Mouse (Mus musculus): ENCODE results near the gene Tnrc18.

Gene Tnrc18

DNA sequence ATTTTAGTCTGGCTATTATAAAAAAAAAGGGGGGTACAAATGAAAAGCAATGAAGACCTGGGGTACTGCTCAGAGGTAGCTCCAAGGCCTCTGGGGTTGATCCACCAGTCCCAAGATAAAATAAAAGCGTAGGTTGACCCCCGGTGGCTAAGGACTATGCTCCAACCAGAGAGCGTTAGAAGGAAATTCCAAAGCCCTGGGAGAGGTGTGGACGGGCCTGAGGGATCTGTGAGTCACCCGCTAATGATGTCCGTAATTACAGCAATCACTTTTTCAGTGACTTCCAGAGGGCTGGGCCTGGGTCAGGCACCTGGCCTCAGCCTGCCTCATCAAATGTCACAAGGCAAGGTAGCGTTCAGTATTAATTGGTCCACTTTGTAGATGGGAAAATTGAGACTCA lies 9.8 kb downstream of the Tnrc18 start:
- no peak for DNase-seq

DNA sequence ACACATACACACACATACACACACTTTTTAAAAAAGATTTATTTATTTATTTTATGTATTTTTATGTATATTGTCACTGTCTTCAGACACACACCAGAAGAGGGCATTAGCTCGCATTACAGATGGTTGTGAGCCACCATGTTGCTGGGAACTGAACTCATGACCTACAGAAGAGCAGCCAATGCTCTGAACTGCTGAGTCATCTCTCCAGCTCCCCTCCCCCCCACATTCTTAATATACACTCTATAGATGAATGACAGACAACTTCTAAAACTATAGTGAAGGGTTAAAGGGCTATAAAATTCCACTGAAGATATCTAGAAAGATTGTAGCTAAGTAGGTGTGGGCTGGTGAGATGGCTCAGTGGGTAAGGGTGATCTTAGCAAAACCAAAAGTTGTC lies 13.7 kb downstream of the Tnrc18 start:
- no peak for DNase-seq

DNA sequence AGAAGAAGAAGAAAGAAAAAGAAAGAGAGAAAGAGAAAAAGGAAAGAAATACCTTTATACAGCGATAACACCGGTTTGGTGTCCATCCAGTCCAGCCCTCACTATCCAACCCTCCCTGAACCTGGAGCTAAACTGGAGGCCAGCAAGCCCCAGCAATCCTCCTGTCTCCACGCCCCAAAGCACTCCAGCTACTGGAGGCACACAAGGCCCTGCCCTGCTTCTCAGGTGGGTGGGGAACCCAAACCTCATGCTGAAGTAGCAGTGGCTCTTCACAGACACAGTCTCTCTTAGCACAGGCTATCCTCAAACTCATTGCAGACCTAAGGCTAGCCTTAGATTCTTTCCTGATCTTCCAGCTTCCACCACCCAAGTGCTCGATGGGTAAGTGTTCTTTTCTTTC lies 14.6 kb downstream of the Tnrc18 start:
- DNase-seq: no peak

DNA sequence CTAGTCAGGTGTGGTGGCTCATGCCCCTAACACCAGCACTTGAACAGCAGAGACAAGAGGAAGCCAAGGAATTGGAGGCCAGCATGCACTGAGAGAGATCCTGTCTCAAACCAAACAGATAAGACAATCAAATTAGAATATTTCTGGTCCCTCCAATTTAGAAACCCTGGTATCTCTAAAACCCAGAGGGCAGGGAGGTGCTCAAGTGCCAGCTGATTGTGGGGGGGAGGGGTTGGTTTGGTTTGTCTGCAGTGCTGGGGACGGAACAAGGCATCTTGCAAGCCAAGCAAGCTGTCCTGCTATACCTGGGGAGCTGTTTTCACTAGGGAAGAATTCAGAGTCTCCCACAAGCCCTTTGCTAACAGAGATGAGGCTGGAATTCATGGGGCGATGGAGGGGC lies 15.5 kb downstream of the Tnrc18 start:
- no peak for DNase-seq

DNA sequence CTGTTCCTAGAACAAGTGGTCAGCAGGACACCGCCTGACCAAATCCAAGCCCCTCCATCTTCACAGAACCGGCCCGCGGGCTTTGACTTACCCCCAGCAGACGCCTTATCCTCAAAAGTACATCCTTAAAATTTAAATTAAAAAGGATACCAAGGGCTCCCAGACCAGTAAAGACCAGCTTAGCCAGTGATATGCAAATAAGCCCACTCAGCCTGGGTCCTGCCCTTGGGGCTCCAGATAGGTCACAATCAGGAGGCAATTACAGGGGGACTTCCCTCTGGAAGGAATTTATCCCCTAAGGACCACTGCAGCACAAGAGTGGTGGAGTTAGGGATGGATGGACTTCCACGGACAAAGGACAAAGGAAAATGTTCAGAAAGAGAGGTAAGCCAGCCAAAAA lies 16.8 kb downstream of the Tnrc18 start:
- DNase-seq: no peak

DNA sequence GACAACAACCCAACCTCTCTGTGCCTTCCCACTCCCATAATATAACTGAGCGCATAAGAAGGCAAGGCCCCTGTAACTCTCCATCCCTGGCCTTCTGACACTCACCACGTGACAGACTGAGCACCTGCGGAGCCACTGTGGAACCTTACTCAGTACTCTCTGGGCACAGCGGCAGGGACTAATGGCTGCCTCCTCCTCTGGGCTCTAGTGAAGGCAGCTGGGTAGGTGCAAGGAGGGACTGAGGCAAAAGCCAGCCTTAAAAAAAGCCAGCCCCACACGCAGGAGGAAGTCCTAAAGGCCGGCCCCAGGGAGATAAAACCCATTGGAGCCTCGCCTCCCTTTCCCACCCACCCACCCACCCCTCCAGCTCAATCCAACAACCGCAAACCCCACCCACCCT lies 17.3 kb downstream of the Tnrc18 start:
- no peak for DNase-seq

DNA sequence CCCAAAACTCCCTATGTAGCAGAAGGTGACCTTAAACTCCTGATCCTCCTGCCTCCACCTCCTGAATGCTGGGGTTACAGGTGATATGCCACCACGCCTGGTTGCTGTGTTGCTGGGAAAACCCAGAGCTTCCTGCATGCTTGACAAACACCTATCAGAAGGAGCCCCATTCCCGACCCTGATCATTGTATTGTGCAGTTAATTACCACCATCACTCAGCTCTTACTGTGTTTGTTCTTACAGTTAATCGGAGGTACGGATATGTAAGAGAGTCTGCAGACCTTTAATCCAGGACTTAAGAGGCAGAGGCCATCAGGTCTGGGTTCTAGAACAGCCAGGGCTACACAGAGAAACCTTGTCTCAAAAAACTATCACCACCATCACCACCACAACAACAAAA lies 18.2 kb downstream of the Tnrc18 start:
- DNase-seq: no peak

DNA sequence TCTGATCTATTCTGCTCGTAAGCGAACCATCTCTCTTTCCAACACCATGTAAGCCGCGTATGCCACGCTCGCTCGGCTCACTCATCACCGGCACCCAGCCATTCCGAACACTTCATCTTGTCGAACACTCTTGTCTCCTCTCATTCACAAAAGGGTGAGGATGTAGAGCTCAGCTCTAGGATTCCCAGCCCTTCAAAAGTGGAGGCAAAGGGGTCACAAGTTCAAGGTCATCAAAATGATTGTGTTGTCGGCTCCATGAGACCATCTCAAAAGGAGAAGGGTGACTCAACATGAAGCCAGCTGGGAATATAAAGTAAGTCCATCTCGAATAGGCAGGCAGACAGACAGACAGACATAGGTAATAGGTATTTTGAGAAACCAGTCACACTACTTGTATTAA lies 19.3 kb downstream of the Tnrc18 start:
- no peak for DNase-seq

DNA sequence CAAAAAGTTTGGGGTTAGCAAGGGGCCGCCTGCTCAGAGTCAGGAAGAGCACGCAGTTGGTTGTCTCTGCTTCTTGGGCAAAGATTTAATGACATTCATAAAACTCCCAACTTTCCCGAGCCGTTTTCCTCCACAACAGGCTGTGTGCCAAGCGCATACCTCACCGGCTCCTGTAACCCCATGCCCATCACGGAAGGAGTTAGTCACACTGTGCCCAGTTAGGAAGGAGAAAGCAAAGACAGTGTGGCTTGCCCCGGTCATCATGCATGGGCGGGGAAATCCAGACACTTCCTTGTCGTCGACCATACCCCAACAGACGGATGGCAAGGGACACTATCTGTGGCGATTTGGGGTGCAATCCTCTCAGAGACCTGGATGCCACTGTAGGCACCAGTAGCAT lies 19.8 kb downstream of the Tnrc18 start:
- DNase-seq: no peak

DNA sequence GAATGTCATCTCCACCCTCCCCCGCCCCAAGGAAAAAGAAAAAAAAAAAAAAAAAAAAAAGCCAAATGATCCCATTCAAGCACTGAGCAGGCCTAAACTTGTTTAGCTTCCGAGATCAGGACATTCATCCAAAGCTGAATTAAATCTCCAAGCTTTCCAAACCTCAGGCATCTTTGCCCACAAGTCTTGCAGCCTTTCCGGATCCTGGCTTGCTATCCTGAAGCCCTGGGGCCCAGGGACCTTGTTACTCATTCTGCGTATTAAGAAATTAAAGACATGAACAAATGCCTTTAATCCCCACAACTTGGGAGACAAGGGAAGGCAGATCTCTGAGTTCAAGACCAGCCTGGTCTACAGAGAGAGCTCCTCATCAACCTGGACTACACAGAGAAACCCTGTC lies 20.5 kb downstream of the Tnrc18 start:
- DNase-seq: no peak

DNA sequence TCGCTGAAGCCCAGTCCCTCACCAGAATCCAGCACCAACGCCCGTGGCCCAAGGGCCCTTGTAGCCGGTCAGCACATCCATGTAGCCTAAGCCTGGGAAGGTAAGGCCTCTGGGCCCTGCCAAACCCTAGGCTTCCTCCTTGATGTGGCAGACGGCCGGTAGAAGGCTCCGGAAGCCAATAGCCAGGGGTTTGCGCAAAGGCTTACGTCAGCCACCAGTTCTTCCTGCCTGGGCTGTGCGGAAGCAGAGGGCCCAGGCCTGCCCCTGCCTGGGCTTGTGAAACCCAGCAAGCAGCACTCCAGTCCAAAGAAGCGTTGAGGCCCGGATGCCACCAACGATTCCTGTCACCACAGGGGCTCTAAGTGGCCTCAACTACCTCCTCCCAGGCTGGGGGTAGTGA lies 22.9 kb downstream of the Tnrc18 start:
- peak; percentile 71 to 73 for DNase-seq

DNA sequence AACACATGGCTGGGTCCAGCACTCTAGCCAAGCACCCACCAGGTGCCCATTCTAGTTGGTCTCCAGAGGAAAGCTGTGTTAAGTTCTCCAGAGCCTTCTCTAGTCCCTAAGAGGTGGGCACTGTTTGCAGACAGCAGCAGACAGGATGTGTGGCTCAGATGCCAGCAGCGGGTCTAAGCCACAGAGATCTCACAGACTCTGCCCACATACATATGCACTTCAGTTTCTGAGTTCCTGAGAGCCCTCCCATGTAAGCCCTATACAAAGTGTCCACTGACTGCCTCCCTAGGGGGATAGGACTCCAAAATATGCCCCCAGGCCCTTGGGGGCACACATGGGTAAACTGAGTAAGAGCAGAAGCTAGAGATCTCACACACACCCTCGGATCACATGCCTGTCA lies 23.3 kb downstream of the Tnrc18 start:
- DNase-seq: peak in 1 of 2 experiments; percentile 24

DNA sequence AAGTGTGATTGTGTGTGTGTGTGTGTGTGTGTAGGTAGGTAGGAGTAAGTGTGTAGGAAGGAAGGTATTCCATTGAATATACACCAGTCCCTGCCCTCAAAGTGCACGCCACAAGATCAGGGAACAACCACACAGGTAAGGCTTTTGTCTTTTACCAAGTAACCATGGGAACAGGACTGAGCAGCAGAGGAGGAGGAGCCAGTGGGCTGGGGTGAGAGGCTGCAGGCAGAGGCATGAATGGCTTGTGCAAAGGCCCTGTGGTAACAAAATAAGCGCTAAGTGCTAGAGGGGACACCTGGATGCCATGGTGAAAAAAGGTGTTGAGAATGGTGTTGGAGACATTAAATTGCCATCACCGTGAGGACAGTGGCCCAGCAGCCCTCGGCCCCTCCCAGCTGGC lies 24.9 kb downstream of the Tnrc18 start:
- DNase-seq: no peak

DNA sequence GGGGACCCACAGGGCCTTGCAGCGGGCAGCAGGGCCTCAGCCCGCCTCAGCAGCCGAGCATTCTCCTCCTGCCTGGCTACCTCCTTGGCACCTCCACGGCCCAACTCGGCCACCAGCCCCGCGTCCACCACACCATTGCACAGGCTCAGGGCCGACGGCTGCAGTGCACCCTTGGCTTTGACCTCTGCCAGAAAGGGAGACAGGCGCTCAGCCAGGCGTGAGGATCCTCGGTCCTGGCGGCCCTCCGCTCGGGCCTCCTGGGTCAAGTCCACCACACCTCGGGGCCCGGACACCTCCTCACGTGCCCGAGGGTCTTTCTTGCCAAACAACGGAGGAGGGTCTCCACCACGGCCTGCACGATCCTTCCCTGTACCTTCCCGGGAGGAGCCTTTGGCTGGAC lies 29.2 kb downstream of the Tnrc18 start:
- no peak for DNase-seq

DNA sequence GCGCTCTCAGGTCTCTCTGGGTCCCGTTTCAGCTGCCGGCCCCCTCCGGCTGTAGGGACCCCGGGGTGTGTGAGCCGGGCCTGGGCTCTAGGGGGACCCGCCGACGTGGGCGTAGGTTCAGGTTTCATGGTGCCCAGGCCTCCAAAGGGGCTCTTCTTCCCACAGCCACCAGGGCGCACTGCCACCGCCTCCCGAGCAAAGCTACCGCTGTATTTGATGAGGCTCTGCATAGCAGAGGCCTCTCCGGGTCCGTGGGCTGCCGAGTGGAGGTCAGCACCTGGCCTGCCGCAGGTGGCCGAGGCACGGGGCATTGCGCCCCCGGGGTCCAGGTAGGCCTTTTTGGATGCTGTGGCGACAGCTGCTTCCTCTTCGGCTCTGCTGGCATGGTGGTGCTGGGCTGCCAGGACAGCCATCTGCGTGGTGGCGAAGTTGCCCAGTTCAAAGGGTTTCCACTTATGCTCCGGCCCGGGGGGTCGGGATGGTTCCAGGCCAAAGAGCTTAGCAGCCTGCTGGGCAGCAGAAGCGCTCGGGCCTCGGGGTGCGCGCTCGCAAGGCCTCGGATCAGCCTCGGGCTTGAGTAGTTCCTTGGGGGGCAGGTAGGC lies 30.1 kb downstream of the Tnrc18 start:
- DNase-seq: no peak

DNA sequence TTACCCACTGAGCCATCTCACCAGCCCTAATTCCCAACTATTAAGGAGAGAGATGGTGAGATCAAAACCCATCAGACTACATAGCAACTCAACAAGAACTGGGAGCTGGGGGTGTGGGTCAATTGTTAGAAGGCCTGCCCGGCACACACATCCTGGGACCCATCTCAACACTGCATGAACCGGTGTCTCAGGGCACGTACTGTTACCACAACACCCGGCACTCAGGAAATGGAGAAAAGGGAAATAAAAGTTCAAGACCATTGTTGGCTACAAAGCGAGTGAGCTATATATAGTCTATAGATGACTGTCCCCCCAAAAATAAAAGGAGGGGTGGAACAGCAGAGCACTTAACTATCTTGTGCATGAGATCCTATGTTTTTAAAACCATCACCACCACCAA lies 30.8 kb downstream of the Tnrc18 start:
- no peak for DNase-seq

DNA sequence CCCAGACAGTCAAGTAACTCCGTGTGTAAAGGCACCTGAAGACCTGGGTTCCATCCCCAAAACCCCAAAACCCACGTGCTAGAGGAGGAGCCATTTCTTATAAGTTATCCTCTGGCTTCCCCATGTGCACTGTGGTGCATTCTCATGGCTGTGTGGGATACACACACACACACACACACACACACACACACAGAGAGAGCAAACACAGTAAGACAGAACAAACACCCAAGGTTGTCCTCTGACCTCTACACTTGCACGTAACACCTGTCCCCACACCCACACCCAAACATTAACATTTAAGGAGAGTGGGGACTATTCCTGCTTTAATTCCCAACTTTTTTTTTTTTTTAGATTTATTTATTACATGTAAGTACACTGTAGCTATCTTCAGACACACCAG lies 31.2 kb downstream of the Tnrc18 start:
- no peak for DNase-seq

DNA sequence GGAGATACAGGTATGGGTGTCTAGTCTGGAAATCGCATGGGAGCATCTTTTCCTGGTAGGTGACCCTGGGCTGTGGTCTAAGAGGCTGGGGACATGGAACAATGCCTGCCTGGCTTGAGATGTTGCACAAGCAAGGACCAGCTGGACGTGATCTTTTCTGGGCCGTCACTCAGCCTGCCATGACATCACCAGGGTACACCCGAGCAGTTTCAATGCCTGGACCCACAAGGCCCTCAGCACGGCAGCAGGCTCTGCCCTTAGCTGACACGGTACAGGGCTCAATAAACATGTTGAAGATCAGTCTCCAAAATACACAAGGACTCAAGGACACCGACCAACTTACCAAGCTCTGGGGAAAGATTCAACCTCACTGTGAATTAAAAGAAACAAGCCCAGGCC lies 34.3 kb downstream of the Tnrc18 start:
- DNase-seq: no peak

DNA sequence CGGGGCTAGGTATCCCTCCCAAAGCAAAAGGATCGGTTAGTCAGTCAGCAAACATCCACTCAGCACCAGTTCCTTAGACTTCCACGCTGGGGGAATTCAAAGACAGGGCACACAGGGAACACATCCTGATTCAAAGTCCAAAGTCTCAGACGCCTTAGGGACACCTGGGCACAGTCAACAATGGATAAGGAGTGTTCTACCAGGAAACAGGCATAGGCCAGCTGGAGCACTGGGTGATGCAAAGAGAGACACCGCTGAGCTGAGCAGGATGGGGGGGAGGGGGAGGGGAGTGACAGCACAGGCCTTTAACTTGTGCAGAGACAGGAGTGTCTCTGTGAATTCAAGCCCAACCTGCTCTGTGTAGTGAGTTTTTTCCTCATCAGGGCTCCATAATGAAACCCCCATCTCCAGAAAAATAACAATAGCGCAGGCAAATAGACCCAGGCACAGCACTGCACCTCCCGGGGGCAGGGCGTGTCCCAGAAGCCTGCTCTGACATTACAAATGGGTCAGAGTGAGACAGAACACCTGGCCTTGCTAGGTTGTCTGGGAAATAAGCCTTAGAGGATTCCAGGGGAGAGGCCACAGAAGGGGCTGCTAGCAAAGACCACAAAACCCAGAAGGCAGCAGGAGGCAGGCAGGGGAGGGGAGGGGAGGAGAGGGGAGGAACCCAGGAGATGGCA lies 34.9 kb downstream of the Tnrc18 start:
- DNase-seq: no peak

DNA sequence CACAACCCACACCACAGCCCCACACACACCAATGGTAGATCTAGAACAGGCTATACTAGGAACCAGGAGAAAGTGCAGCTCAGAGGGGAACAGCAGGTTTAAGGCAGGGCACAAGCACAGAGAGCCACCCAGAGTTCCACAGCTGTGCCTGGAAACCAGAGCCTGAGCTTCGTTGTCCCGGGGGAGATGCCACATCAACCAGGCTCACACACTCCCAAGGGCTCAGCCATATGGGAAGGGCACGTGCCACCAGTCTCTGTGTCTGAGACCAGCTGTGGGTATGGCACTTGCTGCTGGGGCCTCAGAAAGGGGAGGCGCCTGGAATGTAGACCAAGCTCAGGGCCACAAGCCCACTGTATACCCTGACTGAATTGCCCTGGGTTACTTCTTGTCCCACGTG lies 36.9 kb downstream of the Tnrc18 start:
- no peak for DNase-seq

DNA sequence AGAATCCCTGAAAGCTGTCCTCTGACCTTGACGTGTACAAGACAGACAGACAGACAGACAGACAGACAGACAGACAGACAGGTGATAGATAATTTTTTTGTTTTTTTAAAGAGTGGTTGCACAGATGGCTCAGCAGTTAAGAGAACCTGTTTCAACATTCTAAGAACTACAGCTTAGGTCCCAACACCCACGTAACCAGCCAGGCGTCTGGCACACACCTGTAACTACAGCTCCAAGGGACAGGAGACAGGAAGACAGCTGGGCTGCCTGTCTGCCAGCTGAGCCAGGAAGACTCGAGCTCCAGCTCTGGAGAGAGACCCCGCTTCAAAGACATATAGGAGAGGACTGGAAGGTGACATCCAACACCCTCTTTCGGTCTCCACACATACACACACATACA lies 38.6 kb downstream of the Tnrc18 start:
- DNase-seq: no peak

DNA sequence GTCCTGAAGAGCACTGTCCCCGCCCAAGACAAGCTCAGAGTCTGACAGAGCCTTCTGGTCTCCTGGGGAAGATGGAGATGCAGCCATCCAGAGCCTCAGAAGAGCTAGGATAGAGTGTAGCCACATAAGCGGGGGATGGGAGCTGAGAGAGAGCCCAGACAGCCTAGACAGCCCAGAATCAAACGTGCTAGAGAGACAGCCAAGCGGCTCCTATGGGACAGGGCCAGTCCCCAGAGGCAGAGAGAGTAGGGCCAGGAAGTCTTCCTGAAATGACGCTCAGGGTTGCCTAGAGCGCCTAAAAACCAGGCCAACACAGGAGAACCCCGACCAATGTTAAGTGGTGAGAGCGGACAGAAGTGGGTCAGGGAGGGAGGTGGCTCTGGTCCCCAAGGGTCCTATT lies 39.3 kb downstream of the Tnrc18 start:
- no peak for DNase-seq

DNA sequence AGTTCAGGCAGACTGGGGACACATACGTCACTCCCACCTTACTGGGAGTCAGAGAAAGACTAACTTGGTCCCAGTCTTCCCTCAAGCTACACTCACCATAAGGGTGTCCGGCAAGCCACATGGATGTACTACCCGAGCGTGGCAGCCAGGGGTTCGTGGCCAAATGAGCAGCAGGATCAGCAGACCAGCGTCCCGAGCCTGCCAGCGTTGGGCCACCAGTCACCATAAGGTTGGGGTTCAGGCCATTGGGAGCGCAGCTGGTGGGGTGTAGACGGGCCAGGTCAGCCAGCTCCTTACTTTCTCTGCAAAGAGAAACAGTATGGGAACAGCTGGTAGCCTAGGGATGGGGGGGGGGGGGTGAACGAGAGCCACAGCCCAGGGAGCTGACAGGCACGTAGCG lies 41.4 kb downstream of the Tnrc18 start:
- DNase-seq: no peak

DNA sequence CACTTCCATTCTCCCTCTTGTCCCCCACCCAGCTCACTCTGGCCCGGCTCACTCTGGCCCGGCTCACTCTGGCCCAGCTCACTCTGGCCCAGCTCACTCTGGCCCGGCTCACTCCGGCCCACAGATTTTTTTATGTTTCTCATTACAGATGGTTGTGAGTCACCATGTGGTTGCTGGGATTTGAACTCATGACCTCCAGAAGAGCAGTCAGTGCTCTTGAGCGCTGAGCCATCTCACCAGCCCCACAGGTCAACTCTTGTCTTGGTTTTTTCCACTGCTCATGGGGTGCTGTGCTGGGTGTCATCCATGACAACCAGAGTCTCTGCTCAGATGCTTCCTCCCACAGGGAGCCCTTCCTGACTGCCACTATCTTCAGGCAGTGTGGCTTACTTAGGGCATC lies 42.7 kb downstream of the Tnrc18 start:
- DNase-seq: no peak

DNA sequence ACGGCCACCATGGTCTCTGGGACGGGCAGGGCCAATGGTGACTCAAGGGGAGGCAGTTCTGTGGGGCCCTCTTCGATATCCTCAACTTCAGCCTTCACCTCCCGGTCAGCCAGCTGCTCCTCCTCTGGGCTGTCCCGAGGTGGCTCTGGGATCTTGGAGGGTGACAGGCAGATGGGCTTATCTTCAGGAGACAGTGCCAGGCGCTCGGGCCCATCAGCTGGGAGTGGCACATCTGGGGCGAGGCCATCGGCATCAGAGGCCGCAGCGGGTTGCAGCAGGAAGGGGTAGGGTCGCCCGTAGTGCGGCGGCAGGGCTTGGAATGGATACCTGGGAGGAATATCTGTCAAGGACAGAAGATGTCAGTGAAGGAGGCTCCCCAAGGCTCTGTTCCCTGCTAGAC lies 45.5 kb downstream of the Tnrc18 start:
- DNase-seq: no peak

Measured in spleen, adult 18-20 months (tissue).